Mouse (Mus musculus): ENCODE measurements around the gene Neurl1a. TPM values are rescaled to one million over a fixed set of nuclear protein-coding genes. Genes with fewer than 3 reads are reported as not detected.

Gene Neurl1a
- polyA plus RNA-seq, 1 experiment from 2014 or later = 0.70 TPM

GRCm38 (mm10) chr19:47242227-47242626 lies 63.6 kb downstream of the Neurl1a start:
- DNase-seq (ENCODE audit: low spot score) = no peak

DNA sequence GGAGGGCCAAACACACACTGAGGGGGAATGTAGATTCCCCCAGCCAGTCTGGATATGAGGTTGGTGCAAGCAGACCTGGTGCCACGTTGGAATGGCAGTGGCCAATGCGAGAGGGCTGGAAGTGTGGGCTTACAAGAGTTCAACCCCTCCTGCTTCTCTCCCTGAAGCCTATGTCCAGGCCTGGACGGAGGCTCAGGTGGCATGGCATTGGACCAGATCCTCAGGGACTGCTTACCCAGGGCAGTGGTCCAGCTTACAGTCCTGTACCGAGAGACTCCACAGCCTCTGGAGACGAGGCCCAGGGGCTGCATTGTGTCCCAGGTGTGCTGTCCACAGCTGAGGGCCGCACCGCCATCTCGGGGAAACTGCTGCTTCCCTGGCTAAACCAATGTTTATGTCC lies 66.9 kb downstream of the Neurl1a start:
- DNase-seq (ENCODE audit: low spot score) = no peak

DNA sequence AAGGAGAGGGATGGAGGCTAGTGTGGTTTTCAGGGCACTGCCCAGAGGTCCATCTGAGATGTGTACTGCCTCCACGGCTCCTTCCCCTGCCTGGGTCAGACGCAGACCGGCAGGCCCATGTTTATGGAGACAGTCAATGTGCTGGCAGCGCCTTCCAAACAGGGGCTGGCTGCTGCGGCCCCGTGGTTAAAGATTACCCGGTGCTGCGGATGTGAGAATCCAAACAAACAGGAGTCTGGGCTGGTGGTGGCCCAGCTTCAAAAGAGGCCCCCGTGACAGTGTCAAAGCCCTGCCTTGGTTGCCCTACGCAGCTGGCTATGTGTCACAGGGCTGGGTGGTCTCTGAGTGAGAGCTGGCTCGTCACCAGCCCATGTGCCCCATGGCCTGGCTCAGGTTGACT lies 69.2 kb downstream of the Neurl1a start:
- no peak for DNase-seq (ENCODE audit: low spot score)

GRCm38 (mm10) chr19:47248296-47248695 lies 69.7 kb downstream of the Neurl1a start:
- no peak for DNase-seq (ENCODE audit: low spot score)

DNA sequence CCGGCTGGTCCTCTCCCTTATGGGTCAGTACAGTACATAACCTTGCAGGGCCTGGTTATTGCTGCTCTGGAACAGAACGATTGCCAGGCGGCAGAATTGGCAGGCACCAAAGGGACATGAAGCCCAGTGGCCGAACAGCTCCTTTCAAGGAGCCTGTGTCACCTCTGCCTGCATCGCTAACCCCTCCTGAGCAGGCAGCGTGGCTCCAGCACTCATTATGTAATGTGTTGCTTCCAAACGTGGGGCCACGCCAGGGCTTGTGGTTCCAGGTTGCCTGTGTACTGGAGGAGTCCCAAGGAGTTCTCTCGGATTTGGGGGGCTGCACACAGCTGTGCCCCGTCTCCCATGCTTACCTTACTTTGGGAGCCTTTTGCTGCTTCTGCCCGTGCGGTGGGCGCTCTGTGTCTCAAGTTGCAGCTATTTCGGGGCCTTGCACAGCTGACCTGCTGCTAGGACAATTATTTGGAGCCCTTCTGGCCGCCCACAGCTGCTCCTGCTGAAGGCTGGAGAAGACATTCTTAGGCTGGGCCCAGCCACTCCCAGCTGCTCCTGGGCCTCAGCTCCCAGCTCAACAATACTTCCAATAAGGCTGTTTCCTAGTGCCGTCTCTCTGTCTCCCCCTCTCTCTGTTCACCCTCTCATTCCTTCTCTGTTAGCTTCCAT lies 70.4 kb downstream of the Neurl1a start:
- no peak for DNase-seq (ENCODE audit: low spot score)

DNA sequence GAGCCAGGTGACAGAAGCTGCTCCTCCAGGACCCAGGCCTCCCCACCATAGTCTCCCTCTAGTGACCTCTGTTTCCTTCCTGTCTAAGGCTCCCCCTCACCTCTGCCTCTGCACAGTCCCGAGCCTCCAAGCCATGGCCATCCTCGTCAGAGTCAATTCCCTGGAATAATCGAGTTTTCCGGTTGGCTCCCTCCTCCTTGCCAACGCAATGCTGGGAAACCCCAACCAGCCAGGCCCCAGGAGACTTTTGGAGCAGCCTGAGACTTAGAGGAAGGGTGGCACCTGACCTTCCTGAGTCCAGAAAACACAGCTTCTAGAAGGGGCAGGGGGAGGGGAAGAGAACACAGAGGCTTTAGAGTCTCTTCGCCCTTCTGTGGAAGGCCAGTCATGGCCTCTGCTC lies 72.3 kb downstream of the Neurl1a start:
- DNase-seq (ENCODE audit: low spot score) = no peak

DNA sequence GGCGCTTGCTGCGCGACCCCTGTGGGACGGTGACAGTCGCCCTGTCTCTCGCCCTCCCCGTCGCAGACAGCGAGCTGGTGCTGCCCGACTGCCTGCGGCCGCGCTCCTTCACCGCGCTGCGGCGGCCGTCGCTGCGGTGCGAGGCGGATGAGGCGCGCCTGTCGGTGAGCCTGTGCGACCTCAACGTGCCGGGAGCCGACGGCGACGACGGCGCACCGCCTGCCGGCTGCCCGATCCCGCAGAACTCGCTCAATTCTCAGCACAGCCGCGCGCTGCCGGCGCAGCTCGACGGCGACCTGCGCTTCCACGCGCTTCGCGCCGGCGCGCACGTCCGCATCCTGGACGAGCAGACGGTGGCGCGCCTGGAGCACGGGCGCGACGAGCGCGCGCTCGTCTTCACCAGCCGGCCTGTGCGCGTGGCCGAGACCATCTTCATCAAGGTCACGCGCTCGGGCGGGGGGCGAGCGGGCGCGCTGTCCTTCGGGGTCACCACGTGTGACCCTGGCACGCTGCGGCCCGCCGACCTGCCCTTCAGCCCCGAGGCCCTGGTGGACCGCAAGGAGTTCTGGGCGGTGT lies 74.5 kb downstream of the Neurl1a start:
- DNase-seq (ENCODE audit: low spot score) = peak; percentile 22

- DNase-seq (ENCODE audit: low spot score) = no peak
Measured at GRCm38 (mm10) chr19:47255036-47255435, 76.4 kb downstream of the Neurl1a start.

DNA sequence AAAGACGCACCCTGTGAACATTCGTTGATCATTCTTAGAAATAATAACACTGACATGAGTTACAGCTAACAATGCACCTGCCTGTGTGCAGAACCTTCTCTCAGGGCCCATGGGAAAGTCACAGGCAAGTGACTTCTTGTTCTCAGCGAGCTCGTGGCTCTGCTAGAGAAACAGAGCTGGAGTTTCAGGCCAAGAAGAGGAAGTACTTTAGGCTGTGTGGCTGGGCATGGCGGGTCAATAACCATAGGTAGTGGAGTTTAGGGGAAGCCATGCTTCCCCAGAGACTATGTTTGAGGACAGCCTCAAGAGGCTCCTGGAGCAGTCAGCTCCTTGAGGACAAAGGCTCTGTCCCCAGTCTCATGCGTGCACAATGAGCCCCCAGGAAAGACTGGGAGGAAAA lies 77.3 kb downstream of the Neurl1a start:
- DNase-seq (ENCODE audit: low spot score) = no peak

DNA sequence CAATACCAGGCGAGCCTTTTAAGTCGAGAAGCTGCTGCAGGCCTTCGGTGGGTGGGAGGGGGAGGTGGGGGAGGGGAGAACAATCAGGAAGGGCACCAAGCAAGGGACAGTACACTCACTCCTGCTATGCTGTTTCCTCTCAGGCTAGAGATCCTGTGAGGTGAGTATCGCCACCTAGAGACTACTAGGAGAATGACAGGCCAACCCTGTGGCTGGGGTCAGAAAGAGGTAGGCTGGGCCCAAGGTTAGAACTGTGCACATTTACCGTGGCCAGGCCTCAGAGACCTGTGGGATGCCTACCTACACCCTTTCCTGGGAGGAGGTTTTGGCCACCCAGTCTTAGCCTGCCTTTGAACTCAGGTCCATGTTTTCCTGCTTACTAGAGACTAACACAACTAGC lies 81.0 kb downstream of the Neurl1a start:
- DNase-seq (ENCODE audit: low spot score) = peak; percentile 42

- no peak for DNase-seq (ENCODE audit: low spot score)
Measured at GRCm38 (mm10) chr19:47261196-47261595, 82.6 kb downstream of the Neurl1a start.

GRCm38 (mm10) chr19:47263621-47264020 lies 85.0 kb downstream of the Neurl1a start:
- no peak for DNase-seq (ENCODE audit: low spot score)

DNA sequence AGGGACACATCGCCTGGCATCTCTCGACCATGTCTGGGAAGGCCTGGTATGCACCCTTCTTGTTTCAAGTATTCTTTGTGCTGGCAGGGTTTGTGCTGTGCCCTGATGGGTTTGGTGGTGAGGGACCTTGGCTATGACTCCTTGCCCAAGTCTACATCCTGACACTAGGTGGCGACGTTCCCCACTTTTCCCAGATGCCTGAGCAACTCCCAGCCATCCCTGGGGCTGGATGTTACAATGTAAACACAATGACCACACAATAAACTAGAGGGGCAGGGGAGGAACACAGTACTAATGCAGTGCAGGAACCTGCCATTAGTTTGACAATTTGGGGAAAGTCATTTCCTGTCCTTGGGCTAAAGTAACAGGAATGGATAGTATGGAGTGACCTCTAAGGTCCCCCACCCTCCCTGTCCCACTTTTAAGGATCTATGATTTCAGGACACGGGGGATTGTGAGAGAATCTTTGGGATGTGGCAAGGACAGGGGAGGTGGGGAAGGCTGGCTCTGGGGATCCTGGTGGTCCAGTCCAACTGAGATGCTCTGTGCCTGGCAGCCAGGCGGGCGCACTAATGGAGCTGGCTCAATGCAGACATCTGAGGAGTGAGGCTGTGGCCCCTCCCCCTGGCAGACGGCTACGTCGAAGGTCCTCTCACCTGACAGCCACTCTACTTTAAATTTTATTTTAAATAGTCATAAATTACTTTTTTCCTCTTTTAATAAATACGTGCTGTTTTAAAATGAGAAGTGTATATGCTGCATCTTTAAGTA lies 85.9 kb downstream of the Neurl1a start:
- no peak for DNase-seq (ENCODE audit: low spot score)

DNA sequence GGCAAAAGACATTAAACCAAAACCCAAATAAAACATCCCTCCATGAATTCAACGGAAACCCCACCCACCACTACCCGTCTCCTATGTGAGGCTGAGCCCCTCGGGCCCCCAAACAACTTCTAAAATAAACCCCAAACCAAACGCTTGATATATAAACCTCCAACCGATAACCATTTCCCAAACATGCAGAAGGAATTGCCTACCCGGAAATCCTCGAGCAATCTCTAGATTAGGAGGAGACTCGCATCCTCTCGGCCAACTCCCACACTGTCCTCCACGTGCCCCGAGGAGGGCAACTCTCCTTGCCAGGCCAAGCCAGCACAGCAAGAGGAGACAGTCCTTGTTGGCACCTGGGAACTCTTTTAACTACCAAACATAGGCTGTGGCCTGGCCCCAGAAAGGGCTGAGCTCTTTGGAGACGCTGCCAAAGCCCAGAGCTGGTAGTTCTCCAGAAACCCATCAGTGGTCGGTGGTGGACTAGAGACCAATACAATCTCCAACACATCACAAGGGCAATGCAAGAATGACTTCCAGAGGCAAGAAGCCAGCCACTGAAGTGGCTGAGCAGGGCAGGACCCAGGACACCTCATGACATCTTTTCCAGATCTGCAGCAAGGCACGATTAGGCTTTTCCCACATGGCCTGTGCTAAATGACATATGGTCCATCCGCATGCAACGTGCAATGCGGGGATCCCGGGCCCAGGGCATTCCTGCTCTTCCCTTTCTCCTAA lies 87.6 kb downstream of the Neurl1a start:
- DNase-seq (ENCODE audit: low spot score) = no peak

GRCm38 (mm10) chr19:47267066-47267465 lies 88.4 kb downstream of the Neurl1a start:
- DNase-seq (ENCODE audit: low spot score) = no peak

- no peak for DNase-seq (ENCODE audit: low spot score)
Measured at GRCm38 (mm10) chr19:47269729-47270128, 91.1 kb downstream of the Neurl1a start.

DNA sequence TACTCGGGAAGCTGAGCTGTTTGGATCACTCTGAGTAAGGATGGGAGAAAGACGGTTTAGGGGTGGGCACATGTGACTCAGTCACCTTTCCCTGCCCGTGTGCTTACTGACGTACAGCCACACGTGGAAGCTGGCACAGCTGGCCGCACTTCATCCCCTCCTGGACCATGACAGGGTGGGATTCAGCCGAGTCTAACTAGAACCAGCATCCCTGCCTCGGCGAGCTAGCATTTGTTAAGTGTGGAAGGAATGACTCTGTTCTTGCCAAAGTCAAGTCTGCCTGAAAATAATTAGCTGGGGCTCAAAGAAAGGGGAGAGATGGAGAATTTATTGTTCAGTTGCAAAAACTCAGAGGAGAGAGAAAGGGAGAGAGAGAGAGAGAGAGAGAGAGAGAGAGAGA lies 91.9 kb downstream of the Neurl1a start:
- no peak for DNase-seq (ENCODE audit: low spot score)

GRCm38 (mm10) chr19:47276730-47277129 lies 98.1 kb downstream of the Neurl1a start:
- no peak for DNase-seq (ENCODE audit: low spot score)

GRCm38 (mm10) chr19:47279372-47279771 lies 100.8 kb downstream of the Neurl1a start:
- DNase-seq (ENCODE audit: low spot score) = no peak

- DNase-seq (ENCODE audit: low spot score) = no peak
Measured at GRCm38 (mm10) chr19:47279788-47280532, 101.3 kb downstream of the Neurl1a start.

- no peak for DNase-seq (ENCODE audit: low spot score)
Measured at GRCm38 (mm10) chr19:47280894-47281293, 102.3 kb downstream of the Neurl1a start.

Measured in thymus, postnatal 0 days (tissue).